Mouse (Mus musculus) heart, postnatal 14 days (tissue): ENCODE results near the gene Ttc9c. TPM values are rescaled to one million over a fixed set of nuclear protein-coding genes. Genes with fewer than 3 reads are reported as not detected.
"Not testable (repeated sequence)": the region's sequence is repeated elsewhere in the genome, so short reads cannot be mapped to it uniquely, and the experiment has no call there.

Source experiments
- DNase-seq, 2 experiments: peaks; one replicate each; pipeline ENCODE4 v3.0.0; 2021 to 2022
- intact Hi-C: fragments of 180-260 bp; cut with DNase I; formaldehyde crosslinking; loops from one replicate; pipeline ENCODE4 v1.15.1; 2025
- total RNA-seq, 2 experiments: library from RNA; stranded (reverse); gene quantifications; 2 replicates each; pipeline ENCODE4 v1.2.3; 2021

Gene Ttc9c
- total RNA-seq, 2 experiments from 2014 or later, result 15.1 to 15.4 TPM

GRCm38 (mm10) chr19:8836327-8836726 is 17.2 kb upstream of the Ttc9c start:
- DNase-seq, intact Hi-C loops: not testable (repeated sequence)

GRCm38 (mm10) chr19:8832971-8833370 is 13.8 kb upstream of the Ttc9c start:
- no peak for DNase-seq
- intact Hi-C loops, result no loop called here

GRCm38 (mm10) chr19:8831262-8831661 is 12.1 kb upstream of the Ttc9c start:
- intact Hi-C loops, result no loop called here
- DNase-seq, result no peak

GRCm38 (mm10) chr19:8830664-8831063 is 11.5 kb upstream of the Ttc9c start:
- no peak for DNase-seq
- intact Hi-C loops, result no loop called here

GRCm38 (mm10) chr19:8829660-8830059 is 10.5 kb upstream of the Ttc9c start, which contains the start of gene AC129217.1:
Gene AC129217.1, plus strand, starts transcription at chr19:8829773.
- DNase-seq, result no peak
- intact Hi-C loops, result loop anchor here (5.0 kb wide), 1 partner anchor 83 kb away; no protein-coding TSS in a partner anchor

- DNase-seq, result no peak
- intact Hi-C loops, result no loop called here
Measured at GRCm38 (mm10) chr19:8822696-8823095, 3.6 kb upstream of the Ttc9c start.

- intact Hi-C loops, result no loop called here
- no peak for DNase-seq
Measured at GRCm38 (mm10) chr19:8821146-8821545, 2.0 kb upstream of the Ttc9c start.

GRCm38 (mm10) chr19:8820424-8820956 is 1.4 kb upstream of the Ttc9c start:
- intact Hi-C loops, result no loop called here
- no peak for DNase-seq

GRCm38 (mm10) chr19:8819596-8820423 is 677 bp upstream of the Ttc9c start, which contains the start of gene Hnrnpul2:
Gene Hnrnpul2, plus strand, starts transcription at chr19:8820010.
- DNase-seq, result peak; percentile 98 to 99
- intact Hi-C loops, result loop anchor here (5.0 kb wide), 2 partner anchors 48 to 103 kb away; partner anchors contain the start of genes Tmem179b and Tmem223

GRCm38 (mm10) chr19:8818301-8818798 is 783 bp downstream of the Ttc9c start:
- no peak for DNase-seq
- intact Hi-C loops, result loop anchor here (5.0 kb wide), 2 partner anchors 46 to 101 kb away; partner anchors contain the start of genes Tmem179b and Tmem223

GRCm38 (mm10) chr19:8817001-8817400 is 2.1 kb downstream of the Ttc9c start:
- no peak for DNase-seq
- intact Hi-C loops, result loop anchor here (2.0 to 5.0 kb wide), 3 partner anchors 14 to 100 kb away; partner anchors contain the start of genes Tmem179b, Tmem223 and Zbtb3

GRCm38 (mm10) chr19:8815812-8816211 is 3.3 kb downstream of the Ttc9c start:
- intact Hi-C loops, result loop anchor here (2.0 to 5.0 kb wide), 3 partner anchors 13 to 99 kb away; partner anchors contain the start of genes Tmem179b, Tmem223 and Zbtb3
- no peak for DNase-seq

- intact Hi-C loops, result no loop called here
- DNase-seq, result no peak
Measured at GRCm38 (mm10) chr19:8806810-8807209, 12.3 kb downstream of the Ttc9c start.

GRCm38 (mm10) chr19:8803879-8804660 is 15.1 kb downstream of the Ttc9c start:
- DNase-seq, result no peak
- intact Hi-C loops, result loop anchor here (2.0 to 5.0 kb wide), 2 partner anchors 13 to 62 kb away; partner anchors contain the start of genes 1700092M07Rik and Stx5a

GRCm38 (mm10) chr19:8803204-8803780 is 15.8 kb downstream of the Ttc9c start:
- intact Hi-C loops, result loop anchor here (2.0 to 5.0 kb wide), 2 partner anchors 14 to 61 kb away; partner anchors contain the start of genes 1700092M07Rik and Stx5a
- DNase-seq, result no peak

GRCm38 (mm10) chr19:8802130-8802821 is 16.9 kb downstream of the Ttc9c start, which contains the start of gene Zbtb3:
Gene Zbtb3, plus strand, starts transcription at chr19:8802555.
- peak; percentile 88 to 90 for DNase-seq
- intact Hi-C loops, result loop anchor here (2.0 to 5.0 kb wide), 2 partner anchors 15 to 60 kb away; partner anchors contain the start of genes 1700092M07Rik and Stx5a

GRCm38 (mm10) chr19:8798947-8799315 is 20.2 kb downstream of the Ttc9c start:
- intact Hi-C loops, result no loop called here
- no peak for DNase-seq

- peak; percentile 91 to 92 for DNase-seq
- intact Hi-C loops, result no loop called here
Measured at GRCm38 (mm10) chr19:8798264-8798946, 20.7 kb downstream of the Ttc9c start, which contains the start of gene Polr2g. Gene Polr2g, minus strand, starts transcription at chr19:8798577.
